10 mouse cellular contexts compared by ENCODE assay signal in the genomic region with DNA sequence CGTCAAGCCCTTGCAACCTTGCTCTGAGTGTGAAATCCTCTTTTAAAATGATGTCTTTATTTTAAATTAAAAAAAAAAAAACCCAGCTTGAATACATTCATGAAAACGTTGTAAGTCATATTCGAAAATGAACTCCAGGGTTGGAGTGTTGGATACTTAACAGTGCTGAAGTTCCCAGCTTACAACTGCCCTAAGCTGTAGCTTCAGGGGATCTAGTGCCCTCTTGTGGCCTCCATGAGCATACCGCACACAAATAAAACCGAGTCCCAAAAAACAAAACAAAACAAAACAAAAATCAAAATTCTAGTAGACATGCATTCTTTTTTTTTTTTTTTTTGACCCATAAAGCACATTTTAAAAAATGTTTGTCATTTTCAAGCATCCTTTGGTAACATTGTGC. TPM values are rescaled to one million over a fixed set of nuclear protein-coding genes. Genes with fewer than 3 reads are reported as not detected.
DNase-seq lines count a peak whose midpoint lies in the region; ATAC-seq lines count a peak whose summit lies in the region.
"Had no signal": no experiment of that assay in that cellular context is flagged by ENCODE, and none has a peak within 500 bp of the region (broad histone marks: within the 10 kb centered on the region; RNA-seq: fewer than 3 reads in every experiment).

No protein-coding gene starts in this region.

- H3K9me3 ChIP-seq in kidney, embryonic 14.5 days (ENCODE audit: control insufficient read depth, low read length) = no peaks in the 10 kb centered on the region

- no peaks in the 10 kb centered on the region for H3K27me3 ChIP-seq in kidney, embryonic 14.5 days (ENCODE audit: control insufficient read depth, insufficient read depth, low read length)

- no peak overlapping the region for H3K4me3 ChIP-seq in kidney, embryonic 14.5 days (ENCODE audit: low read length)

- 25% methylated on average over 5 of the region's 5 CpGs for WGBS in kidney, embryonic 14.5 days

- H3K27ac ChIP-seq in kidney, embryonic 14.5 days (ENCODE audit: low read depth, low read length) = no peak overlapping the region

- no peaks in the 10 kb centered on the region for H3K4me1 ChIP-seq in kidney, embryonic 14.5 days (ENCODE audit: control insufficient read depth, insufficient read depth, low read length)

- ATAC-seq in kidney, embryonic 14.5 days (ENCODE audit: low FRiP score, low TSS enrichment) = no peak
- ATAC-seq in erythroblast, adult 5-6 weeks (replicated peaks; ENCODE audit: low FRiP score, poor library complexity, severe bottlenecking) = 0 out of 2 replicates have a peak, but pooled peaks have one; percentile 79
- ATAC-seq in megakaryocyte-erythroid progenitor cell, adult 5-6 weeks (replicated peaks; ENCODE audit: low FRiP score, low TSS enrichment, poor library complexity, severe bottlenecking) = peak; percentile 94

- DNase-seq in adrenal gland, postnatal 10 days = peak; percentile 46
- DNase-seq in adrenal gland, adult 8-10 months = no peak
- DNase-seq in kidney, adult 9 months = peak; percentile 26
- DNase-seq in ES-CJ7 (ENCODE audit: low read depth, low spot score) = peak; percentile 75
- no peak for DNase-seq in layer of hippocampus, postnatal 14 days (ENCODE audit: low spot score in 2 of 2)

- H3K9ac ChIP-seq in kidney, embryonic 14.5 days (ENCODE audit: low read depth, low read length) = no peak overlapping the region

- H3K4me2 ChIP-seq in kidney, embryonic 14.5 days (replicated peaks; ENCODE audit: low read depth, low read length) = no peak overlapping the region

- no peaks in the 10 kb centered on the region for H3K36me3 ChIP-seq in kidney, embryonic 14.5 days (ENCODE audit: control insufficient read depth, insufficient read depth, low read length)

RNA-seq across cellular contexts. Expression of gene Gnrhr, which starts 6.9 kb away (rescaled TPM):
- total RNA-seq in adrenal gland, postnatal 10 days (2021) = under 1 TPM; 0.12 to 0.30 TPM
- total RNA-seq in adrenal gland, adult 8-10 months (2022) = under 1 TPM; 0.31 to 0.64 (median 0.47) TPM
- not detected in 2 replicates for polyA plus RNA-seq in kidney, embryonic 14.5 days (2014; fragmentation: Nextera tagmentation; extraction: Ambion mirVana)
- total RNA-seq in erythroblast, adult 5-6 weeks (2015; ENCODE audit: low replicate concordance) = not detected in 2 replicates
- not detected in 2 replicates for total RNA-seq in erythroblast, adult 5-6 weeks (2017; ENCODE audit: low replicate concordance)
- not detected in 2 replicates for total RNA-seq in megakaryocyte-erythroid progenitor cell, adult 5-6 weeks (2014; fragmentation: Nextera tagmentation)
- not detected in 2 replicates for total RNA-seq in megakaryocyte-erythroid progenitor cell, adult 5-6 weeks (2017)
- not detected for total RNA-seq in layer of hippocampus, postnatal 14 days (2021)
- polyA plus RNA-seq: C2C12; heart, embryonic 14.5 days had no signal

RNA-seq across cellular contexts. Expression of gene Uba6, which starts 18.2 kb away (rescaled TPM):
- 10 to 100 TPM; 12.0 to 13.1 TPM for total RNA-seq in adrenal gland, postnatal 10 days (2021)
- 10 to 100 TPM; 14.9 to 24.5 (median 19.7) TPM for total RNA-seq in adrenal gland, adult 8-10 months (2022)
- 15.1 and 21.2 TPM in 2 replicates for polyA plus RNA-seq in kidney, embryonic 14.5 days (2014; fragmentation: Nextera tagmentation; extraction: Ambion mirVana)
- 5.6 and 7.3 TPM in 2 replicates for total RNA-seq in erythroblast, adult 5-6 weeks (2015; ENCODE audit: low replicate concordance)
- 6.7 and 7.1 TPM in 2 replicates for total RNA-seq in erythroblast, adult 5-6 weeks (2017; ENCODE audit: low replicate concordance)
- 19.0 and 23.8 TPM in 2 replicates for total RNA-seq in megakaryocyte-erythroid progenitor cell, adult 5-6 weeks (2014; fragmentation: Nextera tagmentation)
- 23.8 and 27.8 TPM in 2 replicates for total RNA-seq in megakaryocyte-erythroid progenitor cell, adult 5-6 weeks (2017)
- total RNA-seq in layer of hippocampus, postnatal 14 days (2021) = 10 to 100 TPM; 15.9 to 19.7 TPM

Comparison
In these comparisons a context has a peak if more than half of its experiments do, and no peak if none do; other contexts are left out.
1. DNase-seq: peak in adrenal gland, postnatal 10 days (single experiment), kidney, adult 9 months (single experiment) and ES-CJ7 (single experiment); none in adrenal gland, adult 8-10 months (single experiment) and layer of hippocampus, postnatal 14 days (0 of 2).